Mouse (Mus musculus) heart, embryonic 13.5 days (tissue): ENCODE data around the gene Gm6899. TPM values are rescaled to one million over a fixed set of nuclear protein-coding genes. Genes with fewer than 3 reads are reported as not detected.

Experiments
- ATAC-seq: fragments of 200-750 bp; cut with Nextera tagmentation; 2 replicates; pipeline ENCODE4 v1.8.0; 2017; ENCODE audit warnings: moderate TSS enrichment; ENCODE audit not compliant: insufficient number of reproducible peaks, low FRiP score, low TSS enrichment; ENCODE audit errors: extremely low read depth
- H3K27ac ChIP-seq: fragments of 300-500 bp; sonication (generic); replicated peaks from 2 replicates; pipeline ENCODE4 v1.5.1; 2015; ENCODE audit warnings: moderate library complexity, mild to moderate bottlenecking, inconsistent platforms
- H3K27me3 ChIP-seq: fragments of 300-500 bp; sonication (generic); replicated peaks from 2 replicates; pipeline ENCODE4 v1.6.1; 2015; ENCODE audit warnings: mild to moderate bottlenecking, inconsistent platforms
- H3K36me3 ChIP-seq: fragments of 300-500 bp; sonication (generic); 2 replicates; pipeline ENCODE4 v1.6.1; 2015; ENCODE audit warnings: mild to moderate bottlenecking, inconsistent platforms
- H3K4me1 ChIP-seq: fragments of 300-500 bp; sonication (generic); 2 replicates; pipeline ENCODE4 v1.6.1; 2015; ENCODE audit warnings: inconsistent platforms
- H3K4me2 ChIP-seq: fragments of 300-500 bp; sonication (generic); 2 replicates; pipeline ENCODE4 v1.6.1; 2015; ENCODE audit warnings: inconsistent platforms, mild to moderate bottlenecking, moderate library complexity
- H3K4me3 ChIP-seq: fragments of 300-500 bp; sonication (generic); 2 replicates; pipeline ENCODE4 v1.5.1; 2015; ENCODE audit warnings: moderate library complexity, mild to moderate bottlenecking, inconsistent platforms
- H3K9ac ChIP-seq: fragments of 300-500 bp; sonication (generic); 2 replicates; pipeline ENCODE4 v1.6.1; 2015; ENCODE audit warnings: inconsistent platforms, mild to moderate bottlenecking, moderate library complexity
- H3K9me3 ChIP-seq: fragments of 300-500 bp; sonication (generic); 2 replicates; pipeline ENCODE4 v1.6.1; 2016; ENCODE audit warnings: inconsistent platforms
- WGBS: fragments of 180-500 bp; shearing (Covaris S2); methylation state at CpG from one replicate; pipeline ENCODE4 v1.1.7; 2015; ENCODE audit warnings: mixed read lengths; 5-methylcytosine and 5-hydroxymethylcytosine counted together
- polyA plus RNA-seq: library from polyadenylated mRNA; unstranded; fragments of >200 nt; fragmentation: Nextera tagmentation; extraction: Ambion mirVana; gene quantifications from 2 replicates; pipeline ENCODE4 v1.2.1, GENCODE M21; 2015

Gm6899 gene
- polyA plus RNA-seq, 1 experiment from 2014 or later: 0.25 TPM

GRCm38 (mm10) chr11:26598876-26599275, 5.8 kb downstream of the Gm6899 start:
- no peak for ATAC-seq
- Histone ChIP-seq H3K36me3 (no peaks in the 10 kb centered on the region), H3K4me2 (no peak overlapping the region), H3K27me3 (no peaks in the 10 kb centered on the region), H3K9me3 (no peaks in the 10 kb centered on the region), H3K4me3 (no peak overlapping the region), H3K4me1 (peaks cover 6% of the 10 kb centered on the region; the same call in 1 of the 2 replicates), H3K9ac (no peak overlapping the region), H3K27ac (no peak overlapping the region)
- 65% methylated on average over 1 of the region's 1 CpGs for WGBS

GRCm38 (mm10) chr11:26600692-26601091, 7.7 kb downstream of the Gm6899 start:
- no peak overlapping the region for H3K9ac ChIP-seq
- 76% methylated on average over 4 of the region's 4 CpGs for WGBS
- no peaks in the 10 kb centered on the region for H3K27me3 ChIP-seq
- ATAC-seq: no peak
- no peak overlapping the region for H3K4me3 ChIP-seq
- no peak overlapping the region for H3K27ac ChIP-seq
- H3K9me3 ChIP-seq: no peaks in the 10 kb centered on the region
- H3K4me1 ChIP-seq: peaks cover 6% of the 10 kb centered on the region; the same call in 1 of the 2 replicates
- H3K36me3 ChIP-seq: no peaks in the 10 kb centered on the region
- H3K4me2 ChIP-seq: no peak overlapping the region

- H3K4me2 ChIP-seq: no peak overlapping the region
- H3K27me3 ChIP-seq: no peaks in the 10 kb centered on the region
- no peak overlapping the region for H3K9ac ChIP-seq
- no peak for ATAC-seq
- H3K36me3 ChIP-seq: no peaks in the 10 kb centered on the region
- no peak overlapping the region for H3K27ac ChIP-seq
- no peaks in the 10 kb centered on the region for H3K9me3 ChIP-seq
- 66% methylated on average over 2 of the region's 2 CpGs for WGBS
- peaks cover 6% of the 10 kb centered on the region; the same call in 1 of the 2 replicates for H3K4me1 ChIP-seq
- no peak overlapping the region for H3K4me3 ChIP-seq
These were observed 8.6 kb downstream of the Gm6899 start for GRCm38 (mm10) chr11:26601571-26602175.

GRCm38 (mm10) chr11:26604061-26604655, 11.1 kb downstream of the Gm6899 start:
- WGBS: 78% methylated on average over 1 of the region's 1 CpGs
- no peak for ATAC-seq
- Histone ChIP-seq H3K27me3 (no peaks in the 10 kb centered on the region), H3K4me3 (no peak overlapping the region), H3K9ac (no peak overlapping the region), H3K9me3 (no peaks in the 10 kb centered on the region), H3K4me1 (peaks cover 4% of the 10 kb centered on the region; the same call in 1 of the 2 replicates), H3K36me3 (no peaks in the 10 kb centered on the region), H3K4me2 (no peak overlapping the region), H3K27ac (no peak overlapping the region)

GRCm38 (mm10) chr11:26608795-26609194, 15.8 kb downstream of the Gm6899 start:
- Histone ChIP-seq H3K9me3 (no peaks in the 10 kb centered on the region), H3K4me1 (peaks cover 4% of the 10 kb centered on the region; the same call in 1 of the 2 replicates), H3K27ac (no peak overlapping the region), H3K4me3 (no peak overlapping the region), H3K27me3 (no peaks in the 10 kb centered on the region), H3K36me3 (no peaks in the 10 kb centered on the region), H3K4me2 (no peak overlapping the region), H3K9ac (no peak overlapping the region)
- no peak for ATAC-seq
- 73% methylated on average over 10 of the region's 10 CpGs for WGBS

- no peak overlapping the region for H3K9ac ChIP-seq
- no peaks in the 10 kb centered on the region for H3K4me1 ChIP-seq
These were observed 25.6 kb downstream of the Gm6899 start for GRCm38 (mm10) chr11:26618475-26619223.

GRCm38 (mm10) chr11:26622727-26623126, 29.7 kb downstream of the Gm6899 start:
- Histone ChIP-seq H3K4me2 (no peak overlapping the region), H3K36me3 (no peaks in the 10 kb centered on the region), H3K27me3 (no peaks in the 10 kb centered on the region), H3K9ac (no peak overlapping the region), H3K4me3 (no peak overlapping the region), H3K9me3 (no peaks in the 10 kb centered on the region), H3K4me1 (no peaks in the 10 kb centered on the region), H3K27ac (no peak overlapping the region)
- no peak for ATAC-seq
- 72% methylated on average over 5 of the region's 5 CpGs for WGBS

More at GRCm38 (mm10) chr11:26618475-26619223, 25.6 kb downstream of the Gm6899 start:
- Histone ChIP-seq H3K36me3 (no peaks in the 10 kb centered on the region), H3K9me3 (no peaks in the 10 kb centered on the region), H3K27ac (no peak overlapping the region), H3K27me3 (no peaks in the 10 kb centered on the region), H3K4me2 (no peak overlapping the region), H3K4me3 (no peak overlapping the region)
- no peak for ATAC-seq
- 63% methylated on average over 2 of the region's 2 CpGs for WGBS

GRCm38 (mm10) chr11:26636239-26636638, 43.2 kb downstream of the Gm6899 start:
- ATAC-seq: no peak
- no peak overlapping the region for H3K9ac ChIP-seq
- H3K4me1 ChIP-seq: no peaks in the 10 kb centered on the region
- no peaks in the 10 kb centered on the region for H3K36me3 ChIP-seq
- H3K27ac ChIP-seq: no peak overlapping the region
- H3K27me3 ChIP-seq: no peaks in the 10 kb centered on the region
- WGBS: 63% methylated on average over 1 of the region's 1 CpGs
- no peak overlapping the region for H3K4me3 ChIP-seq
- H3K4me2 ChIP-seq: no peak overlapping the region
- no peaks in the 10 kb centered on the region for H3K9me3 ChIP-seq

- Histone ChIP-seq H3K4me1 (no peaks in the 10 kb centered on the region), H3K27ac (no peak overlapping the region), H3K9ac (no peak overlapping the region), H3K4me2 (no peak overlapping the region), H3K36me3 (no peaks in the 10 kb centered on the region), H3K4me3 (no peak overlapping the region), H3K9me3 (0 out of 2 replicates have a peak, but pooled peaks cover 5% of the 10 kb centered on the region), H3K27me3 (no peaks in the 10 kb centered on the region)
- 63% methylated on average over 8 of the region's 8 CpGs for WGBS
- no peak for ATAC-seq
These were observed 47.3 kb downstream of the Gm6899 start for GRCm38 (mm10) chr11:26640314-26640785.

GRCm38 (mm10) chr11:26642141-26642540, 49.1 kb downstream of the Gm6899 start:
- 0 out of 2 replicates have a peak, but pooled peaks cover 5% of the 10 kb centered on the region for H3K9me3 ChIP-seq
- no peak overlapping the region for H3K4me3 ChIP-seq
- H3K36me3 ChIP-seq: no peaks in the 10 kb centered on the region
- no peaks in the 10 kb centered on the region for H3K27me3 ChIP-seq
- H3K4me2 ChIP-seq: no peak overlapping the region
- 77% methylated on average over 1 of the region's 1 CpGs for WGBS
- ATAC-seq: no peak
- H3K9ac ChIP-seq: no peak overlapping the region
- H3K27ac ChIP-seq: no peak overlapping the region
- H3K4me1 ChIP-seq: no peaks in the 10 kb centered on the region
